Mouse (Mus musculus) cerebellum, adult 2 months (tissue): ENCODE results near the gene Nmi. TPM values are rescaled to one million over a fixed set of nuclear protein-coding genes. Genes with fewer than 3 reads are reported as not detected.
"Not testable (repeated sequence)": the region's sequence is repeated elsewhere in the genome, so short reads cannot be mapped to it uniquely, and the experiment has no call there.

ENCODE experiments used
- DNase-seq, 2 experiments: peaks; one replicate each; pipeline ENCODE4 v3.0.0; 2021
- H3K27ac ChIP-seq: fragments of 200-500 bp; 2 replicates; pipeline ENCODE4 v1.5.1; 2012; ENCODE audit warnings: low read length, control low read depth, inconsistent platforms; ENCODE audit not compliant: insufficient read depth
- H3K27me3 ChIP-seq: fragments of 200-500 bp; 2 replicates; pipeline ENCODE4 v1.6.1; 2012; ENCODE audit warnings: inconsistent platforms, mild to moderate bottlenecking, low read length, moderate library complexity; ENCODE audit not compliant: control insufficient read depth, insufficient read depth
- H3K4me1 ChIP-seq: fragments of 200-500 bp; 2 replicates; pipeline ENCODE4 v1.6.1; 2011; ENCODE audit warnings: low read length; ENCODE audit not compliant: control insufficient read depth, insufficient read depth
- H3K4me3 ChIP-seq: fragments of 200-500 bp; replicated peaks from 2 replicates; pipeline ENCODE3; 2011; ENCODE audit warnings: mild to moderate bottlenecking, low read depth, low read length, control low read depth; ENCODE audit not compliant: insufficient read depth
- CTCF ChIP-seq: fragments of 200-500 bp; IDR thresholded peaks from 2 replicates; pipeline ENCODE4 v1.5.1; 2011; ENCODE audit warnings: low read depth, mild to moderate bottlenecking, control low read depth, low read length, moderate library complexity, borderline replicate concordance; ENCODE audit not compliant: insufficient read depth
- POLR2A ChIP-seq: fragments of 200-500 bp; IDR thresholded peaks from 2 replicates; pipeline ENCODE4 v1.6.1; 2011; ENCODE audit warnings: low read length, control low read depth, borderline replicate concordance; ENCODE audit not compliant: insufficient read depth
- WGBS: fragments of 180-500 bp; shearing (Covaris S2); methylation state at CpG from one replicate; pipeline ENCODE4 v1.1.7; 2018; 5-methylcytosine and 5-hydroxymethylcytosine counted together
- polyA plus RNA-seq: library from polyadenylated mRNA; depleted of rRNA; stranded (reverse); fragments of >200 nt; gene quantifications from 2 replicates; pipeline ENCODE4 v1.2.3, GENCODE M21; 2012; rRNA removed

The Nmi gene
- 6.7 and 8.1 TPM in 2 replicates for polyA plus RNA-seq

- no peaks in the 10 kb centered on the region for H3K27me3 ChIP-seq
- no peaks in the 10 kb centered on the region for H3K4me1 ChIP-seq
- WGBS: 58% methylated on average over 9 of the region's 9 CpGs
- peak within 1 kb of the TSS; percentile 49 for H3K27ac ChIP-seq
- DNase-seq: peak; percentile 20 to 23
- no peak for TF ChIP-seq POLR2A
- no peak for TF ChIP-seq CTCF
- H3K4me3 ChIP-seq: peak within 1 kb of the TSS; percentile 72
Measured at GRCm38 (mm10) chr2:51973410-51973968, at the start of gene Nmi. TSS of gene Nmi (minus strand) at chr2:51973494.

- DNase-seq: no peak
- H3K4me3 ChIP-seq: no peak overlapping the region
- TF ChIP-seq POLR2A (no peak), CTCF (no peak)
- no peak overlapping the region for H3K27ac ChIP-seq
- 53% methylated on average over 7 of the region's 7 CpGs for WGBS
- no peaks in the 10 kb centered on the region for H3K27me3 ChIP-seq
- peaks cover 3% of the 10 kb centered on the region; the same call in 1 of the 2 replicates for H3K4me1 ChIP-seq
Measured at GRCm38 (mm10) chr2:52016361-52016760, 43.1 kb upstream of the Nmi start.

- 32% methylated on average over 9 of the region's 9 CpGs for WGBS
- Histone ChIP-seq H3K27me3 (no peaks in the 10 kb centered on the region), H3K27ac (no peak overlapping the region), H3K4me3 (no peak overlapping the region), H3K4me1 (peaks cover 3% of the 10 kb centered on the region; the same call in 1 of the 2 replicates)
- TF ChIP-seq CTCF (no peak), POLR2A (no peak)
- peak; percentile 71 to 85 for DNase-seq
Measured at GRCm38 (mm10) chr2:52013306-52013820, 40.1 kb upstream of the Nmi start.

- not testable (repeated sequence) for H3K4me3 ChIP-seq, H3K27me3 ChIP-seq, DNase-seq, H3K4me1 ChIP-seq, H3K27ac ChIP-seq
- 90% methylated on average over 3 of the region's 3 CpGs for WGBS
Measured at GRCm38 (mm10) chr2:52011820-52012219, 38.5 kb upstream of the Nmi start.

- Histone ChIP-seq H3K4me3 (no peak overlapping the region), H3K4me1 (no peaks in the 10 kb centered on the region), H3K27me3 (no peaks in the 10 kb centered on the region), H3K27ac (no peak overlapping the region)
- TF ChIP-seq CTCF (no peak), POLR2A (no peak)
- DNase-seq: no peak
- 90% methylated on average over 3 of the region's 3 CpGs for WGBS
Measured at GRCm38 (mm10) chr2:52006380-52006779, 33.1 kb upstream of the Nmi start.

GRCm38 (mm10) chr2:52002299-52002698 lies 29.0 kb upstream of the Nmi start:
- H3K4me1 ChIP-seq, H3K4me3 ChIP-seq, H3K27me3 ChIP-seq, H3K27ac ChIP-seq, DNase-seq: not testable (repeated sequence)
- 89% methylated on average over 10 of the region's 10 CpGs for WGBS

- H3K27ac ChIP-seq: no peak overlapping the region
- H3K27me3 ChIP-seq: no peaks in the 10 kb centered on the region
- DNase-seq: no peak
- WGBS: 84% methylated on average over 8 of the region's 8 CpGs
- no peak overlapping the region for H3K4me3 ChIP-seq
- TF ChIP-seq POLR2A: no peak
- no peak for TF ChIP-seq CTCF
- no peaks in the 10 kb centered on the region for H3K4me1 ChIP-seq
Measured at GRCm38 (mm10) chr2:52001521-52001920, 28.2 kb upstream of the Nmi start.

- Histone ChIP-seq H3K4me3 (no peak overlapping the region), H3K27ac (no peak overlapping the region), H3K4me1 (no peaks in the 10 kb centered on the region), H3K27me3 (no peaks in the 10 kb centered on the region)
- TF ChIP-seq CTCF (no peak), POLR2A (no peak)
- no peak for DNase-seq
- 72% methylated on average over 7 of the region's 7 CpGs for WGBS
Measured at GRCm38 (mm10) chr2:51999996-52000395, 26.7 kb upstream of the Nmi start.
